Mouse (Mus musculus) brain, adult 2 months (tissue): ENCODE measurements at regions not wholly inside any gene's neighbourhood (a gene's known extent, or its start where the extent isn't known, plus 50 kb on each side); places are given as distances from the start of the nearest gene placed in this dataset.

Experiments used
- DNase-seq: peaks from one replicate; pipeline ENCODE4 v3.0.0; 2011; ENCODE audit warnings: low read depth, low spot score

DNA sequence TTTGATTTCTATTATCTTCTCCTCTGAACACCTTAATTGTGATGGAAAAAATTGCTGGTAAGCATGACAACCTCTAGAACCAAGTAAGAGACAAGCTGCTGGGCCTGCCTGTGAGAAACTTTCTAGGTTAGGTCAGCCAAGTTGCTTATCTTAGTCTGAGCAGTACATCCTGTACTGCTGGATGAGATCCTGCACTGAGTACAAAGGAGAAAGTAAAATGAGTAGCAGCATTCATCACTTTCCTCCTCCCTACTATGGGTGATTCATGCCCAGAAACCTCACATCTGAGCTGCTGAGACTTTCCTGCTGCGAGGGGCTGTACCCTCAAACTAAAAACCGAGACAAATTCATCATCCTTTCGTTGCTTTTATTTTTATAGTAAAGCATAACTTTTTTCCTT is 902.6 kb upstream of the Cntnap5a start:
- DNase-seq = peak; percentile 1
